Mouse (Mus musculus) adrenal gland, postnatal 36 days (tissue): Measurements from ENCODE around the gene Tnip2. TPM values are rescaled to one million over a fixed set of nuclear protein-coding genes. Genes with fewer than 3 reads are reported as not detected.

Experiments used
- DNase-seq, 2 experiments: peaks; one replicate each; pipeline ENCODE4 v3.0.0; 2021; ENCODE audit warnings: mixed read lengths in 1 of 2
- total RNA-seq, 2 experiments: library from RNA; stranded (reverse); gene quantifications; 2 replicates each; pipeline ENCODE4 v1.2.3; 2021

Gene Tnip2
- total RNA-seq, 2 experiments from 2014 or later, result 15.0 to 16.8 TPM

- no peak for DNase-seq
Observed at GRCm38 (mm10) chr5:34523958-34524485, 10.2 kb upstream of the Tnip2 start.

DNA sequence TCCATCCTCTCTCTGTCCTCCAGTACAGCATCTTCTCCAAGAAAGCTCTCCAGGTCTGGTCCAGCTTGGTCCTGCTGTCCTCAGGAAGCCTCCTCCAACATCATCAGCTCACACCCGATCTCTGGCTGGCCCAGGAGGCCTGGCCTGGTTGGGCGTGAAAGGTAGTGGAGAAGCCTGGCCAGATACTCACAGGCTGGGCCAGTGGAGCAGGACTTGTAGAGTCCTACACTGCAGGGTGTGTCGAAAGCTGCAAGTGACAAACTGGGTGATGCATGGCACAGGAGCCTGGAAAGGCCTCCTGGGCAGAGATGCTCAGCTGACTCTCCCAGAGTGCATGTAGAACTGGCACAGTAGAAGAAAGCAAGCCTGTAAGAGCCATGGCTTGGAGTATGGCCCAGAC is 7.5 kb upstream of the Tnip2 start:
- DNase-seq, result no peak

DNA sequence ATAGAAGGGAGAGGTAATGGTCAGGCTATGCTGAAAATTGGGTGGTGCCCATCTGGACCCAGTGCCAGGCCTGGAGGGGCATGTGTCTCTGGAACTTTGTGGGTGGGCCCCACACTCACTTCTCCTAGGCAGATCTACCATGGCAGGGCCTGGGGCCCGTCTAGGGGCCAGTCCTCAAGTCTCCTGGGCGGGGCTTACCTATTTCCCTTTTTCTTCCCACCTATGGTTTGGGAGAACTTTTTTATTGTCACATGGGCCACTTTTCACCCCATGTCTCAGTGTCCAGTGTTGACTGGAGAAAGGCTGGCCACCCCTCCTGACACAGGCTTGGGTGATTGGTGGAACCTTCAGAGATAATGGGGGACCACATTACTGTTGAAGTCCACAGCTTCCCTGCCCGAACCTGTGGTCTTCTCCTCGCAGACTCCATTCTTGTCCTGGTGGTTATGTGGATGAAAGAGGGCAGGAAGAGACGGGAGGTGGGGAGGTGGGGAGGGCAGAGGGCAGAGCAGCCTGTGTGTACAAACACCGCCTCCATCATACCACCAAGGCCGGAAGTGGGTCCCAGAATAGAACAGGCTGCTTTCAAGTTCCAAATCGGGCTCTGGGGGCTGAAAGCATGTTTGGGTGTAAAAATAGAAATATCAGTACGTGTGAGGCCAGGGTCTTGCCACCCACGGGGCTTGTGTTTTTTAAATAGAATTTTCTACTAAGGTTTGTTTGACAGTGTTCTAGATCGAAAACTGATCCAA is 6.8 kb upstream of the Tnip2 start:
- no peak for DNase-seq

DNA sequence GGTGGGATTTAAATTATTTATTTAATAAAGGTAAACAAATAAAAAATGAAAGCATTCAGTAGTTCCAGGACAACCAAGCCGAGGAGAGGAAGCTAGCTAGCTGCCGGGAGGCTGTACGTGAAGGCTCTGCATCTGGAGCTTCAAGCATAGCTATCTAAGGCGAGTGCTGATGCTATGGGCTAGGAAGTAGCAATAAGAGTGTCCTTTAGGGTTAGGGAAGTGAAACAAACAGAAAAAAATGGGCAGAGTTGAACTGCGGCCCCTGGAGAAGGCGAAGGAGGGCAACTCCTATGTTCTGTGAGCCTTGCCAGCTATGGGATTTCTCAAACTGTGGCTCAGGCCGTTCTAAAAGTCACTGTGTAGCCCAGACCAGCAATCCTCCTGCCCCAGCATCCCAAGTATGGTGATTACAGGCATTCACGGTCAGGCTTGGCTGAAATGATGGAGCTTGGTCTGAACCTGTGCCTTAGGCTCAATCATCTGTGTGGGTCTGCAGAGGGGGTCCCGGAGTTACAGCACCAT is 5.7 kb upstream of the Tnip2 start:
- DNase-seq, result no peak

- DNase-seq, result peak; percentile 89 to 90
Observed at GRCm38 (mm10) chr5:34517913-34518312, 4.1 kb upstream of the Tnip2 start.

- no peak for DNase-seq
Observed at GRCm38 (mm10) chr5:34515096-34515495, 1.3 kb upstream of the Tnip2 start.

- DNase-seq, result no peak
Observed at GRCm38 (mm10) chr5:34514218-34514566, 401 bp upstream of the Tnip2 start.

GRCm38 (mm10) chr5:34512486-34512885 is 1.3 kb downstream of the Tnip2 start:
- no peak for DNase-seq

DNA sequence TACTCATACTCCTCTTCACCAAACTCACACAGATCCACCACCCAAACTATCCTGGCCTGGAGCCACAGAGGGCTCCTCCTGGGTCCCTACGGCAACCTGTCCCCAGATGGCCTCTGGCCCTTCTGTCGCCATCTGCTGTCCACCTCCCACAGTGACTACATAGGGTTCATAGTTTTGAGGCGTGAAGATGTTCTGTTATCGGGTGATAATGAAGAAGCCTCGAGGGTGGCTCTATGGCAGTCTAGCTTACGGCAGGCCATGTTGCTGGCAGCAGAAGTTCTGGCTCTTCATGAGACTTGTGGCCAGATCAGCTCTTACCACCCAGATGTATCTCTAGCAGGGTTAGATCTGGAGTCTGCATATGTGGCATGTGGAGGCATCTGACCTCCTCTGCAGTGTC is 11.0 kb downstream of the Tnip2 start:
- DNase-seq, result no peak

- no peak for DNase-seq
Observed at GRCm38 (mm10) chr5:34502411-34502810, 11.4 kb downstream of the Tnip2 start.

GRCm38 (mm10) chr5:34501588-34501987 is 12.2 kb downstream of the Tnip2 start:
- DNase-seq, result peak in 1 of 2 experiments; percentile 26

GRCm38 (mm10) chr5:34500886-34501285 is 12.9 kb downstream of the Tnip2 start:
- DNase-seq, result no peak

DNA sequence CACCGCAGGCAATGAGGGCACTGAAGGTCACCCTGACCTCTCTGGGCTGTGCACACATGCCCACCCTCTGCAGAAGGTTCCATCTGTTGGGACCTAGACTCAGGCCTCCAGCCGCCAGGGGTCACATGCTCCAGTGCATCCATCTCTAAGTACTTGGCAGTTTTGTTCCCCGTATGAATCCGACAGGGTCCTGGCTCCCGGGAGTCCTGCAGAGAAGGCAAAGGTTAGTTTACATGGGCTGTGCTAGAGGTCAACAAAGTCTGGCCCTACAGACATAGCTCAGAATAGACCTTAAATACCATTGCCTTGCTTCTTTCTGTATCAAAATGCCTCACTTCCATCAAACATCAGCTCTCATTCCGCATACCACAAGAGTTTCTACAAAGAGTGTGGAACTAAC is 17.0 kb downstream of the Tnip2 start:
- no peak for DNase-seq

DNA sequence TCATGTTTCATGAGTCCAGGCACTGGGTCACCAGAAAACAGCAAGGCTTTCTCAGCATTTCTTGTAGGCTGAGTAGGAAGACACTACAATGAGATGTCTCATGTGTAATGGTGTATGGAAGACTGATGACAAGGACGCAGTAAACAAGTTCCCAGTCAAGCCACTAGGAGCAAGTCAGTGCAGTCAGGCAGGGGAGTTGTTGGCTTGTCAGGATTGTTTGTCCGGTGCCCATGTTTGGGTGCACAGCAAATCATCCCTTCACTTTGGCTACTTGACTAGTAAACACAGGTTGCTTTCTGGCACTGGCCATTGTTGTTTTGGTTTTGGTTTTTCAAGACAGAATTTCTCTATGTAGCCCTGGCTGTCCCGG is 24.4 kb downstream of the Tnip2 start:
- no peak for DNase-seq

DNA sequence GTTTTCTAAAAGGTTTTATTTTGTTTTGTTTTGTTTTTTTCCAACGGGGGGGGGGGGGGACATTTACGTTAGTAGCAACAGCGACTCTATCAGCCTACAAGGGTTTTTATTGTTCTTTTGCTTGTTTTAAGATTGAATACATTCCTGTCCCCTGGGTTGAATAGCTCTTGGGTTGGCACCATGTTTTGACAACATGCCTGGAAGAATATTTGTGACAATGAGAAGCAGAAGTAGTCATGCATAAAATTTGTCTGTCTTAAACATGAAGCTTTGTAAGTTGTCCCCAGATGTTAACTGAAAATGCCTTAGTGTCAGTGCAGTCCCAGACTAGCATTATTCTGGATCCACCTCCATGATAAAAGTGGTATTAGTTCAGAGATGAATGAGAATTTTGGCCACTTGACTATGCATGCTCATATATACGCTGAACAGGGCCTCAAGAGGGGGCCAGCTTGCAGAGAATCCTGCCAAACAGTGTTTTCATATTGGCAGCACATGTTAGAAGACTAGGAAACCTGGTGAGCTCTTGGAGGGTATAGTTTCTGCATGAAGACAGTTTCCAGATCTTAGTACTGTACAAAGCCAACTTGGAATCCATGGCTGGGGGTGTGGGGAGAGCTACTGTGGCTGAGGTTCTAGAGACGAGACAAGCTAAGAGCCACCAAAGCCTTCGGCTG is 24.9 kb downstream of the Tnip2 start:
- DNase-seq, result no peak

GRCm38 (mm10) chr5:34487320-34488090 is 26.3 kb downstream of the Tnip2 start:
- DNase-seq, result no peak

DNA sequence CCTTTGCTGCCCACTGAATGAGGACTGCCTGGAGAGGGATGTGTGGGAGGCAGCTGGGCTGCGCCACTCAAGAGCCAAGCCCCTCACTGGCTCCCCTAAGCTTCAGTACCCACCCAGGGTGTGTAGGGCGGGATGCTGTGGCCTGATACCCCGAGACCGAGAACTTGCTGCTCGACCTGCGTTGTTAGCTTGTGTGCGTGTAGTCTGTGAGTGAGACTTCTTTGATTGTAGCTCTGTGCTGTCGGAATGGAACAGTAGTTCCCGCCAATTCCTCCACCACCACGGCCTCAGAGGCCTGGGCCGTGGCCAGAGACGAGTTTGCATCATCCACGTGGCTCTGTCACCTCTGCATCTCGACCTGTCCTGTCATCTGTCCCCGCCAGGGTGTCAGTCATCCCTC is 28.1 kb downstream of the Tnip2 start:
- no peak for DNase-seq

GRCm38 (mm10) chr5:34480926-34481325 is 32.9 kb downstream of the Tnip2 start:
- DNase-seq, result no peak

- no peak for DNase-seq
Observed at GRCm38 (mm10) chr5:34468039-34468775, 45.6 kb downstream of the Tnip2 start.

DNA sequence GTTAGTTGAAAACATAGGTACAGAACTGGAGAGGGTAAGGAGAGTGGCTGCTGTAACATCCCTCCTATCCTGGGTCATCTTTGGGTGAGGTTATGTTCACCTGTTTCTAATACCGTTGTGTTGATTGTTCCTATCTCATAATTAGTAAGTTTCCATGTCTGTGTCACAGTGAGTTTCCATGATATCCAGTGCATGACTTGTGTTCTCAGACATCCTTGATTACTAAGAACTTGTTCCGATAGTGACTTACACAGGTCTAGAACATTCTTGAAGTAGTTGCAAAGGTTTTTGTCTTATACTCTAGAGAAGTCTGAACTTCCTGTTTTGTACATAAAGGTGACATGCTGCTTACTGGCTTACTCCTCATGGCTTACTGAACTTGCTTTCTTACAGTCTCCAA is 47.1 kb downstream of the Tnip2 start:
- DNase-seq, result no peak

DNA sequence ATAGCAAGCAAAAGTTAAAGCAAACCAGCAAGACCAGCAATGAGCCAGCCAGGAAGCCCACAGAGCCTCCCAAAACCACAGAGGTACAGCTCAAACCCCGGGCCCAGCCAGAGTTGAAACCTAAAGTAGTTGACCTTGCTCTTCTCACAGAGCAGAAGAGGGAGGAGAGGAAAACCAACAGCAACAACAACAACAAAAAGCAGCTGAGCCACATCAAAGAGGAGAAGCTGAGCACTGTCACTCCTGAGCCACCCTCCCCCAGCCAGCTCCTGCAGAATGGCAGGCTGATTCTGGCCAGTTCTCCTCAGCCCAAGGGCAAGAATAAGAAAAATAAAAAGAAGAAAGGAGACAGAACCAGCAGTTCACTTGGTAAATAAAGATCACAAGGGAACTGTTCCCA is 47.7 kb downstream of the Tnip2 start:
- peak; percentile 33 to 44 for DNase-seq

DNA sequence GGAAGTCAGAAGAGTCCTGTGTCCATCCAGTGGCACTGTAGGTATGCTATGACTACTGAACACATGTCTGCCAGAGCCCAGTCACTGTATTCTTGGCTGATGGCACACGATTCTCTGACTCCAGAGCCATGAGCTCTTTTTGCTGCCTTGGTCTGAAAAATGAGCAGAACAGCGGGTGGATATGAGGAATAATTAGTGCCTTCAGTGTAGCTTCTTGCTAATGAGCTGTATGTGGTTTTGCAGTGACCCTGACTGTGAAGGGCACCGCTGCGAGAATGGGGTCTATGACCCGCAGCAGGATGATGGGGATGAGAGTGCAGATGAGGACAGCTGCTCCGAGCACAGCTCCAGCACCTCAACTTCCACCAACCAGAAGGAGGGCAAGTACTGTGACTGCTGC is 52.0 kb downstream of the Tnip2 start:
- no peak for DNase-seq
